Mouse (Mus musculus) c-Kit-negative CD71-positive TER-119-positive erythroid progenitor cells, embryonic 14.5 days (primary cell): ENCODE measurements around the gene Igtp.
"Not testable (repeated sequence)": the region's sequence is repeated elsewhere in the genome, so short reads cannot be mapped to it uniquely, and the experiment has no call there.

ENCODE experiments used
- DNase-seq: peaks from one replicate; pipeline ENCODE4 v3.0.0-alpha.2; 2013; ENCODE audit warnings: low read depth, low spot score

The Igtp gene

DNA sequence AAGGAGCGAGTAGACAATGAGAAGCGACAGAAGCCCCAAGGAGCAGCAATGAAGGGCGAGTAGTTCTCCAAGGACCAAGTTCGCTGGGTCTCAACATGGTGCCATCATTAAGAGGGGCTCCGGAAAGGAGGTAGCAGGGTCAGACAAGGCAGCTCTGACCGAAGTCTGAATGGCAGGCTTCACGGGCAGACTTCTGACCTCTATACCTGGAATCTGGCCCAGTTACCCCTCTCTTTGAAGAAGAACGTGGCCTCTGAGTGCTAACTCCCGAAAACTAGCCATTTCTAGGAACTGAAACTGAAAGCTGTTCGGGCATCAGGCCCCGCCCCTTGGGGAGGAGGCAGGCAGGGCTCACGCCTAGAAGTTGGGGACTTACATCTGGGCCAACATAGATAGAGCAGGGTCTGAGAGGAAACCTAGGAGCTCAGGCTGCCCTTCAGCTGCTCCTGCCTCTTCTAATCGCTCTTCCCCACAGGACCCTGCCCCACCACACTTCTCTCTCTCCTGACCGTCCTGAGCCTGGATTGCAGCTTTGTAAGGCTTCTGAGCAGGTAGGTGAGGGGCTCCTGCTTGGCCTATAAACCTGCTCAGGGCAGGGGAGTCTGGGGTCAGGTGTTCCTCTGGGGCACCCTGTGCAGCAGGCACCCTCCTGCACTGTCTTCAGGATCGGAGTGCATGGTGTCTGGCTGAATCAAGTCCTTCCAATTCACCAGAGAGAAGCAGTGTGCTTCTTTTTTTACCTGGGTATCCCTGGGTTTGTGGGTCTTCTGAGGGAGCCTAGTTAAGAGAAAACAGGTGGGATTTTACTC lies at the start of gene Igtp, which contains the start of gene Irgm2:
Igtp (plus strand) TSS at position 328 of the 809 bp plus-strand sequence.
Irgm2 (plus strand) TSS at position 390 of the 809 bp plus-strand sequence.
- DNase-seq = not testable (repeated sequence)

DNA sequence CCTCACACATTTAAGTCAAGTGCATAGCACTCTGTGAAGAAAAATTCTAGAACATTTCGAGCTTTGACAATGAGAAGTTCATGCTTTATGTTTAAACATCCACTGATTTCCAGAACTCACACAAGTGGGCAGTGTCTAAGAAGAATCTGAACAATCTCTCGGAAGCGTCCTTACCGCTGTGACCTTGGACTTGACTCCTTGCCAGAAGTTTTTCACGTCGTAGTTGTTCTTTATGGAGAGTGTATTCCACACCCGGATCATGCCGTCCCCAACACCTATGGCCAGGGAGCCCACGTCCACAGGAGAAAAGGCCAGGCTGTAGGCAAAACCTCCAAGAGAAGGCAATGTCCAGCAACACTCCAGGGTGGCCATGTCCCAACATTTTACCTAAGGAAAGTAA lies 43.9 kb upstream of the Igtp start:
- no peak for DNase-seq

GRCm38 (mm10) chr11:58156871-58157270 lies 42.5 kb upstream of the Igtp start:
- no peak for DNase-seq

- DNase-seq = no peak
These were observed 34.3 kb upstream of the Igtp start for GRCm38 (mm10) chr11:58165072-58165471.

DNA sequence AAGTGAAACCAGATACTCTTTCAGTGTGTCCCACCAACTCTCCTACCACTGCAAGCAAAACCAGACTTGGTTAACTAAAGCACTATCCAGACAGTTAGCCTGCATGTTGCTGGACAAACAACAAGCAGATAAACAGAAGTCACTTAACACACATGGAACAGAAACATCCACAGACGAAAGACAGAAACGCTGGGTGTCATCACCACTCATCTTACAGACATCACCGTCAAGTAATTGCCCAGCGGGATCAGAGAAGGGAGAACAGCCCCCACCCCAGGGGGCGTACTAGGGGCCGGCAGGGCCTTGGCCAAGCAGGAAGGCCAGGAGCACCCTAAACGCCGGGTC lies 31.6 kb upstream of the Igtp start:
- DNase-seq = no peak

DNA sequence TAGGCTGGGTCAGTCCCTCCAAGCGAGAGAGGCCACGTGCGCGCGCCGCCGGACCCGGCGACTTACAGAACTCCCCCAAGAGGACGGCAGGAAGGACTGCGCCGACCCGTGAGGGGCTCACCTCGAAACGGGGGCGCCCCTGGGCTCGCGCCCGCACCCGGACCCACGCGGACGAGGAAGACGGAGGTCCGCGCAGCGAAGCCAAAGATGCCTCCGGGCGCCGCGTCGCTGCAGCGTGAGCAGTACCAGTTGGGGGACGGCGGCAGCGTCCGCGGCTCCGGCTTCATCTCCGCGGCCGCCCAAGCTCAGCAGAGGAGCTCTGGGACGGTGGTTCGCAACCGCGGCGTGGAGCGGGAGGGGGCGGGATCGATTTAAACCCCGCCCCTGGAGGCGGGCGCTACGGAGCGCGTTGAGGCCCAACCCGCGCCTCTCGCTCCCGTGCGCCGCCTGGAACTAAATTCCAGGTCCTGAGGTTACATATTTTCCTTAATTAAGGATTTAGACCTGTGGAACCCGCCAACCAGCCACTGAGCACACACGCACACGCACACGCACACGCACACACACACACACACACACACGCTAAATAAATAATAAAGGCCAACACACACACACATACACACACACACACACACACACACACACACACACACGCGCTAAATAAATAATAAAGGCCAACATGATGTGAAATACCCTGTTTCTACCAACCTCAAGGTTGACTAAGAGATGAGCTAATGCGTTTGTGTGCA lies 31.0 kb upstream of the Igtp start, which contains the start of gene Gemin5:
Gemin5 (minus strand) TSS at position 373 of the 749 bp plus-strand sequence.
- DNase-seq = peak; percentile 76

DNA sequence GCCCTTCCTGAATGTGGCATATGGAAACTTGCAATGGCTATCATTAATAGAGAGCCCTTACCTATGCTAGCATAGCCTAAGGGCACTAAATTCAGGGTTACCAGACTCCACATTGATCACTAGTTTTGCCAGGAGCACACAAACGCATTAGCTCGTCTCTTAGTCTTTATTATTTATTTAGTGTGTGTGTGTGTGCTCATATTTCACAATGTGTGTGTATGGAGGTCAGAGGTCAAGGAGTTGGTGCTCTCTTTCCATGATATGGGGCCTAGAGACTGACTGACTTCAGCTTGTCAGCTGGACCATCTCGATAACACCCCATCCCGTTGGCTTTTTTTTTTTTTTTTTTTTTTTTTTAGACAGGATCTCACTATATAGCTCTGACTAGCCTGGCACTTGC lies 29.7 kb upstream of the Igtp start:
- no peak for DNase-seq

DNA sequence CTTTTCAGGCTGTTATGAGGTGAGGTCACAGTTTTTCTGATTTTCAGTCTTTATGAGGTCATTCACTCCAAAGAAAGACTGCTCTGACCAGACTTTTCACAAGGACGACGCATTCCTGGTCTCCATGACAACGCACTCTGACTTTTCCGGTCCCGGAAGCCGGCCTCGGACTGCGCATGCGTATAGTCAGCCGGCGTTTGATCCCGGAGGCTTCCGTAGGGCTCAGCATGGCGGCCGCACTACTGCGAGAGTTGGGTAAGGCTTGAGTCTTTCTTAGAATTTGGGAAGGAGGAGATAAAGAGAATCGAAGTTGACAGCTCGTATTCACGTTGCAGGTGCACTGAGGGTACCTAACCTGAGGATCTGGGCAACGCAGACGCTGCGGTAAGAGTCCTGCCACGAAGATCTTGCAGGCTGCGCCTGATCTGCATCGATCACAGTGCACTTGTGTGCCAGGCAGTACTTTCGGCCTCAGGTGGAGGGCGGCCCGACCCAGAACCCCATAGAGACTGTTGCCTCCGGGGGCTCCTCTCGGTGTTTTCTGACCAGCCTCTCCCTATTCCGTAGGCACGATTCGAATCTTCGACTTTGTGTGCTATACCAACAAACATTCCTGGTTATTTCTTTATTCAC lies 27.8 kb upstream of the Igtp start, which contains the start of gene Mrpl22:
Mrpl22 (plus strand) TSS at position 203 of the 633 bp plus-strand sequence.
- peak; percentile 94 for DNase-seq

DNA sequence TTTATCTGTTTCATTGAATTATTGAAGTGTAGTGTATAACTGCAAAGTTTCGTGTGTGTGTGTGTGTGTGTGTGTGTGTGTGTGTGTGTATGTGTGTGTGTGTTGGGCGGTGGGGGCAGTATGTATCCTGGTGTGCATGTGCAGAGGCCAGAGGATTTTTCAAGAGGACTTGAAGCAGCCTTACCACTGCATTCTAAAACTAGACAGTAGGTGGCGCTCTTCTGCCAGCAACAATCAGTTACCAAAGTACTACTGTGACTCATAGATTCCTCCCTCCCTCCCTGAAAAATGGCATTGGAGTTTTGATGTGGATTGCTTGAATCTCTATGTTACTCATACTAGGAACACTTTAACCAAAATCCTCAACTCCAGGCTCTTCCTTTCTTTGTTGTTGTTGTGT lies 19.8 kb upstream of the Igtp start:
- peak; percentile 90 for DNase-seq

- DNase-seq = not testable (repeated sequence)
These were observed 19.4 kb upstream of the Igtp start for GRCm38 (mm10) chr11:58179986-58180385.

DNA sequence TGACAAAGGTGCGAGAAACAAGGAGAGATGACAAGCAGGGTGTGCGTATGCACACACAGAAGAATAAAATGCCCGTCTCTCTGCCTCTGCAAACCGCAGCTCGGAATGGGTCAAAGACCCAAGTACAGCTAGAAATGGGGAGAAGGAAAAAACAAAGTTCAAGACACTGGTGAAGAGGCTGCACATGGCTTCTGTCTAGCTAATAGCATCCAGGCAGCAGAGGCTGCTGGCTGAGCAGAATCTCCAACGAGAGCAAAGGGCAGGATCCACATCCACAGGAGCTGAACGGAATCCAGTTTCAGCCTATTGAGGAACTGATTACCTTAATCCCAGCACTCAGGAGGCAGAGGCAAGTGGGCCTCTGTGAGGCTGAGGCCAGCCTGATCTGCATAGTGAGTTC lies 18.6 kb upstream of the Igtp start:
- no peak for DNase-seq

GRCm38 (mm10) chr11:58183579-58183978 lies 15.8 kb upstream of the Igtp start:
- no peak for DNase-seq

GRCm38 (mm10) chr11:58189675-58190074 lies 9.7 kb upstream of the Igtp start:
- no peak for DNase-seq

DNA sequence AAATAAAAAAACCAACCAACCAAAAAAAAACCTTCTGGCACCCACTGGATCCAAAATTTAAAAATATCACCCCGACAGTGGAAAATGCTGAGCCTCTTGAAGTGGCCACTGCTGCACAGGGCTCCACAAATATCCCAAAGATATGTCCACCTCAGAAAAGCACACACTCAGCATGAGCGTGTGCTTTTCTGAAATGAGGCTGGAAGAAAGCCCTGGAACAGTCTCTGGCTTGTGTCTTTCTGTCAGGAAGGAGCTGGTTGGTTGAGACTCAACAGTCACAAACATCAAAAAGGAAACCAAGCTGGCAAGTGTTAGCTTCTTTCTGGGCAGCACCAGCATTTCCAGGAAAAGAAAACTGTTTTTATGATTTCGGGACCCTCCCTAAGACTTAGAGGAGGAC lies 6.0 kb upstream of the Igtp start:
- DNase-seq = no peak

DNA sequence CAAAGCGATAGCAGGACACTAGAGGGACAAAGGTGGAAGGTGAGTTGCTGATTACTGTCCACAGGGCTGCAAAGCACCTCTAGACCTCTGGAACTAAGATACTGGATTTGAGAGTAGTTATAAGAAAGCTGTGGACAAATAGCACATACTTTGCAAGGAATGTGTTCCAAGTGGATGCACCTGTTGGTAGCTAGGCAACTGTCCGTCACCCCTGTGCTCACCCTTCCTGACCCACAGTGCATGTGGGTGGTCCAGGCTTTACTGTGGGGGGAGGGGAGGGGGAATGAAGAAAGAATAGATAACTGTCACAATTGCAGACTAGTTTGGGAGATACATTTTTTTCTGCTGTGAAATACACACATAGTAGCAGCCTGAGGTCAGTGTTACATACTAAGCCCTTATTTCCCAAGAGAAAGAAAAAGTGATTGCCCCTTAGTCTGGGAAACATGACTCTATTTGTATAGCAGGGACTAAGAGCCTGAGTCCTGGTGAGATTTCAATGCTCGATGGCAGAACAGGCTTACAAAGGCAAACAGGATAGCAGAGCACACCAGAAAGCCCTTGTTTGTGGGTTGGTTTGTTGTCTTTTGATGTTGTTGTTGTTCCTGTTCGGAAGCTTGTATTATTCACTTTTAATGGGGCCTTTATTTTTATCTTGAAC lies 5.4 kb upstream of the Igtp start:
- DNase-seq = no peak

DNA sequence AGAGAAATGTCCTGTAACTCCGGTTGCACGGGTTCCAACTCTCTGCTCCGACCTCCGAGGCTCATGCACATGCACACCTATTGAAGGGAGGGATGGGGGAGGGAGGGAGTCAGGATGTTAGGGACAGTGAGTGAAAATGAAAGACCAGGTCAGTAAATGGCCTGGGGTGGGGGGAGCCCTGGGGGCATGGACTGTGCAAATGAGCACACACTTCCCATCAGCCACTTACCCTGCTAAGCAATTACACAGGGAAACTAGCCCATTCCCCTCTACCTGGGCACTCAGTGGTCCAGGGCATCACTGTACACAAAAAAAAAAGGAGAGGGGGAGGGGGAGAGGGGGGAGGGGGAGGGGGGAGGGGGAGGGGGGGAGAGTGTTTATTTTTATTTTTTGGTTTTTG lies 693 bp upstream of the Igtp start:
- DNase-seq = no peak

- DNase-seq = no peak
These were observed 870 bp downstream of the Igtp start for GRCm38 (mm10) chr11:58200226-58200625.

DNA sequence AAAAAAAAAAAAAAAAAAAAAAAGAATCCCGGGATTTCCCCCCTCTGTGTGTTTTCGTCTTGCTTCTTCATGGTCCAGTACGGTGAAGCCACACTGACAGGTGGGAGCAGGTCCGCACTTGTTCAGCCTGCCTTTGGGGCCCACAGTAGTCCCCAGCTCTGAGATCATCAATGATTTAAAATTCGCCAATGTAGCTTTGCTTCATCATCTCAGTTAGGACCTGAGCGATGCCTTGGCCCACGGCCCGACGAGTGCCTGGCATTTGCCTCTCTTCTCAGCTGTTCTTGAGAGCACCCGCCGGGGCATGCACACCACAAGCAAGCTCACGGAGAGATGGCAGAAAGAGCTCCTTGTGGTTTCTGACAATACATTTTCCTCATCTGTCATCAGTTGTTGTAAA lies 1.7 kb downstream of the Igtp start:
- DNase-seq = no peak

- no peak for DNase-seq
These were observed 11.0 kb downstream of the Igtp start for GRCm38 (mm10) chr11:58210321-58210886.

- no peak for DNase-seq
These were observed 11.8 kb downstream of the Igtp start for GRCm38 (mm10) chr11:58211062-58211681.

DNA sequence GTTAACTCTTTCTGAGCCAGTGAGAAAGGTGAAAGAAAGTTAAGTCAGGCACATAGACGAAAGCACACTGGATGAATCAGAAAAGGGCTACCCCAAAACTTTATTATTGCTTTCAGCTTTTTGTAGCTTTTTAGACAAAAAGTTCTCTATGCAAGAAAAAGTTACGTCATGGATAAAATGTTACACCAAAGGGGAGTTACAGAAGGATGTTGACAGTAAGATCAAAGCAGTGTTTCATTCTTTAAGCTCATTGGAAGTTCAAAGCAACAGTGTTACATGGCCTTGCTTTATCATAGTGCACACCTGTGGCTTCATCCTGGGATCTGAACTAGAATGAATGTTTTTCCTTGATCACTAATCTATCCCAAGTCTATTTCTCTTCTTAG lies 12.3 kb downstream of the Igtp start:
- DNase-seq = no peak
